Mouse (Mus musculus) limb, embryonic 10.5 days (tissue): ENCODE results near the gene Thoc5. TPM values are rescaled to one million over a fixed set of nuclear protein-coding genes. Genes with fewer than 3 reads are reported as not detected.

Experiments
- DNase-seq: peaks from one replicate; pipeline ENCODE4 v3.0.0-alpha.2; 2017; ENCODE audit warnings: low spot score
- H3K27ac ChIP-seq: fragments of 300-500 bp; sonication (generic); 2 replicates; pipeline ENCODE4 v1.5.1; 2016; ENCODE audit warnings: mild to moderate bottlenecking
- H3K27me3 ChIP-seq: fragments of 300-500 bp; sonication (generic); 2 replicates; pipeline ENCODE4 v1.6.1; 2016; ENCODE audit warnings: low read depth, mild to moderate bottlenecking; ENCODE audit not compliant: poor library complexity, severe bottlenecking
- H3K36me3 ChIP-seq: fragments of 300-500 bp; sonication (generic); 2 replicates; pipeline ENCODE4 v1.6.1; 2016; ENCODE audit warnings: mild to moderate bottlenecking, moderate library complexity
- H3K4me1 ChIP-seq: fragments of 300-500 bp; sonication (generic); 2 replicates; pipeline ENCODE4 v1.6.1; 2016
- H3K4me3 ChIP-seq: fragments of 300-500 bp; sonication (generic); 2 replicates; pipeline ENCODE4 v1.5.1; 2016; ENCODE audit warnings: mild to moderate bottlenecking, moderate library complexity
- H3K9me3 ChIP-seq: fragments of 300-500 bp; sonication (generic); replicated peaks from 2 replicates; pipeline ENCODE4 v1.6.1; 2016; ENCODE audit warnings: mild to moderate bottlenecking
- WGBS: fragments of 180-500 bp; shearing (Covaris S2); methylation state at CpG from one replicate; pipeline ENCODE4 v1.1.7; 2016; 5-methylcytosine and 5-hydroxymethylcytosine counted together
- polyA plus RNA-seq: library from polyadenylated mRNA; unstranded; fragments of >200 nt; fragmentation: Nextera tagmentation; extraction: Ambion mirVana; gene quantifications from 2 replicates; pipeline ENCODE4 v1.2.1, GENCODE M21; 2016

The Thoc5 gene
- polyA plus RNA-seq, 1 experiment from 2014 or later, result 46.3 TPM

DNA sequence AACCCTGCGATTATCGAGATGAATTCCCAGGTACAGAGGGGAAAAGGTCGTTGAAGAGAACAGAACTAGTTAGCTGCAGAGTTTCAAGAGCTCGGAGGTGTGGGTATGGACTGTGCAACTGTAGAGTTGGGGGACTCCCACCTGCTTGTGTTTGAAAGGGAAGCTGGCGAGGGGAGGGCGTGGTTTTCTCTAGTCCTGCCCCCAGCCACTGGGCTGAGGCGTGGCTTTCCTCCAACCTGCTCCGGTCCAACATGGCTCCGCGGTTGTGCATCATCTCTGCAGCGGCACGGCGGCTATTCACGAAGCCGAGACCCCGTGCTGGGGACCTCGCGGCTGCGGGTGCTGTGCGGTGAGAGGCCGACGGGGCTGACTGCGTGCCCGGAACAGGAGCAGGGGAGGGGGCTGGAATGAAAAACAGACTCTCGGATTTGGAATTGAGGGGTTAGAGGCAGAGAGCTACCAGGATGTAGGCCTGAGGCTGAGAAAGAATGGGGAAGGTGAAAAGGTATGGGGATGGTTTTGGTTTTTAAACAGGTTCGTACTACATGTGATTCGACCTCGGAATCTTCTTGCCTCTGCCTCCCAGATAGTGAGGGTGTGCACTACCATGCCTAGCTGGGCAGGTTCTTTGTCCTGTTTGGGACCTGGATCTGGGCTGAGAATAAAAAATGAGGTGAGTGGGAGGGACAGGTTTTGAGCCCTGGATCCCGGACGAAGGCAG lies 21.2 kb upstream of the Thoc5 start, which contains the start of gene Nipsnap1:
Nipsnap1 (plus strand) TSS at position 197 of the 721 bp plus-strand sequence.
- peak within 1 kb of the TSS; percentile 74 for H3K4me3 ChIP-seq
- H3K27ac ChIP-seq, result peak within 1 kb of the TSS; percentile 87
- 1% methylated on average over 30 of the region's 30 CpGs for WGBS
- DNase-seq, result peak; percentile 86
- H3K4me1 ChIP-seq, result peaks cover 14% of the 10 kb centered on the region; the same call in 1 of the 2 replicates
- peaks cover 12% of the 10 kb centered on the region for H3K36me3 ChIP-seq
- H3K27me3 ChIP-seq, result no peaks in the 10 kb centered on the region
- H3K9me3 ChIP-seq, result peaks cover 3% of the 10 kb centered on the region; the same call in 1 of the 2 replicates

- Histone ChIP-seq H3K4me1 (peaks cover 14% of the 10 kb centered on the region; the same call in 1 of the 2 replicates), H3K9me3 (peaks cover 3% of the 10 kb centered on the region; the same call in 1 of the 2 replicates), H3K27ac (peak overlapping the region; percentile 87), H3K36me3 (peaks cover 12% of the 10 kb centered on the region), H3K4me3 (peak overlapping the region; percentile 74), H3K27me3 (no peaks in the 10 kb centered on the region)
- WGBS, result 6% methylated on average over 10 of the region's 10 CpGs
- DNase-seq, result peak; percentile 41
Observed at GRCm38 (mm10) chr11:4874551-4874950, 20.6 kb upstream of the Thoc5 start.

DNA sequence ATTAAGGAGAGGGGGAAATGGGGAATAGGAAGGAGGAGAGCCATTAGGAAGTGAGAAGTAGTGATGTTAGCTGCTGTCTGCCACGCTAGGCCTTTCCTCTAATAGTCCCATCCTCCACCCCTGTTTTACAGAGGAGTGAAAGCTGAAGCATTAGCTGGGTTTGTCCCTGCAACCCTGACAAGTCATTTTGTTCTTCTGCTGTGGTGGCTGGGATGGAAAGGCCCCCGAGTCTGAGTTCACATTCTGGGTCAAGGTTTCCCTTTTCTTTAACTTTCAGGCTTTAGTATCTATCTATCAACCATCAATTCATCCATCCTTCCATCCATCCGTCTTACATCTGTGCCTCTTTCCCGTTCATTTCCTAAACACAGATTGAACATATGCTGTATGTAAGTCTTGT lies 14.0 kb upstream of the Thoc5 start:
- H3K27ac ChIP-seq, result no peak overlapping the region
- peaks cover 3% of the 10 kb centered on the region; the same call in 1 of the 2 replicates for H3K9me3 ChIP-seq
- peaks cover 42% of the 10 kb centered on the region for H3K36me3 ChIP-seq

DNA sequence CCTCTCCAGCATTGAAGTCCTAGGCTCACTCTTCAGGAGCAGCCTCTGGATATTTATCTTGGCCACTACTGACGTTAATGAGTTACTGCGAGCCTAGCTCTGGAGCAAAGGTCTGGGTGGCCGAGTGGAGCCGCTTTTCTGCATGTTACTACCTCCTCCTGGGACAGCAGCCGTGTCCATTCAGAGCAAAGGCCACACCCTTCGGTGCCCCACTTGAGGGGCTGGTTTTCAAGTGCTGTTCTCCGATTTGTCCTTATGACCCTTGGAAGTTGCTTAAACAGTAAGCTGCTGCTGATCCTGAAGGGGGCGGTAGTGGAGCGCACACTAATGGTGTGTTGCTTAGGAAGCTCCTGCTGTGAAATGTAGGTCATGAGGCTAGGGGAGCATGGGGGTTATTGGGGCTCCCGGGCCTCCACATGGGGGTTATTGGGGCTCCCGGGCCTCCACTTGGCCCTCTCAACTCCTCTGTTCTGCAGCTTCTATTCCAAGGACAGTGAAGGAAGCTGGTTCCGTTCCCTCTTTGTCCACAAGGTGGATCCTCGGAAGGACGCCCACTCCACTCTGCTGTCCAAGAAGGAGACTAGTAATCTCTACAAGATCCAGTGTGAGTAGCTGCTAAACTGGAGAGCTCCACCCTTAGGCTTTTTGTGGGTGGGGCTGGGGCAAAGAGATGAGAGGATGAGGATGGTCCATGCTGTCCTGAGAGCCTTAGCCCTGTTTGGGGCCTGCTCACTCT lies 12.1 kb upstream of the Thoc5 start:
- Histone ChIP-seq H3K27ac (no peak overlapping the region), H3K4me1 (peaks cover 6% of the 10 kb centered on the region; the same call in 1 of the 2 replicates), H3K9me3 (no peaks in the 10 kb centered on the region), H3K4me3 (no peak overlapping the region), H3K36me3 (peaks cover 50% of the 10 kb centered on the region), H3K27me3 (no peaks in the 10 kb centered on the region)
- DNase-seq, result no peak
- WGBS, result 45% methylated on average over 14 of the region's 14 CpGs

More for the DNA sequence above, 14.0 kb upstream of the Thoc5 start:
- H3K4me1 ChIP-seq, result peaks cover 6% of the 10 kb centered on the region; the same call in 1 of the 2 replicates
- 83% methylated on average over 4 of the region's 4 CpGs for WGBS
- no peak overlapping the region for H3K4me3 ChIP-seq
- no peaks in the 10 kb centered on the region for H3K27me3 ChIP-seq
- no peak for DNase-seq

DNA sequence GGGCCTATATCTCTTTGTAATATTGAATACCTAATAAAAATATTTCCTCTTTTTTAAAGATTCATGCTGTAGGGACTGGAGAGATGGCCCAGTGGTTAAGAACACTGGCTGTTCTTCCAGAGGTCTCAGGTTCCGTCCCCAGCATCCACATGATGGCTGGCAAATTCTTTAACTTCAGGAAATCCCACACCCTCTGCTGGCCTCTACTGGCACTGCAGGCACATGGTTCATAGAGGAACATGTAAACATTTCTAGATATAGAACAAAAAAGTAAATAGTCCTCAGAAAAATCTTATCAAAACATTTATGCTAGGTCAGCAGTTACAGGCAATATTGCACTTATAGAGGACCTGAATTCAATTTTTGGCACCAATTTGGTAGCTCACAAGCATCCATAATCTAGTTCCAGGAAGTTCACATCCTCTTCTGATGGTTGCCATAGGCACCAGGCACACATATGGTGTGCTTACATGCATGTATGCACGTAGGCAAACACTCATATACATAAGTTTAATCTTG lies 9.7 kb upstream of the Thoc5 start:
- Histone ChIP-seq H3K27ac (no peak overlapping the region), H3K27me3 (no peaks in the 10 kb centered on the region), H3K4me3 (no peak overlapping the region), H3K9me3 (no peaks in the 10 kb centered on the region), H3K4me1 (peaks cover 3% of the 10 kb centered on the region; the same call in 1 of the 2 replicates), H3K36me3 (peaks cover 74% of the 10 kb centered on the region)
- WGBS, result 68% methylated on average over 2 of the region's 2 CpGs
- peak; percentile 60 for DNase-seq

DNA sequence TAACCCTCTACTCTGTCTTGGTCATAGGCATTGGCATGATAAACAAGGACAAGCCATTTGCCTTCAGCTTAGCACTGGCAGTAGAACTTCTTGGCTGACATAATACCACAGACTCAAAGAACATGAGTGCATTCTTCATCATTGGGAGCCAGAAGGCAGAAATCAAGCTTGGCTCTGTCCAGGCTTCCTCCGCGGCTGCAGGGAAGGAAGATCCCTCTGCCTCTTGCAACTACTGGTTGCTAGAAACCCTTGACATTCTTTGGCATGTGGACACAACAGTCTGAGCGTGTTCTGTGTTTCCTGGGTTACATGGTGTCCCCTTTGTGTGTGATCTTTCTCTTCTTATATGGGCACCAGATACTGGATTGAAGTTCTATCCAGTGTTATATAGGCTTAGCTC lies 8.1 kb upstream of the Thoc5 start:
- Histone ChIP-seq H3K27me3 (no peaks in the 10 kb centered on the region), H3K36me3 (peaks cover 81% of the 10 kb centered on the region), H3K4me1 (peaks cover 3% of the 10 kb centered on the region; the same call in 1 of the 2 replicates), H3K27ac (no peak overlapping the region), H3K4me3 (no peak overlapping the region), H3K9me3 (no peaks in the 10 kb centered on the region)
- WGBS, result 94% methylated on average over 3 of the region's 3 CpGs
- DNase-seq, result no peak

GRCm38 (mm10) chr11:4900437-4900836 lies 5.3 kb downstream of the Thoc5 start:
- Histone ChIP-seq H3K36me3 (peaks cover 73% of the 10 kb centered on the region), H3K27ac (no peak overlapping the region), H3K9me3 (no peaks in the 10 kb centered on the region), H3K4me3 (no peak overlapping the region), H3K4me1 (peaks cover 7% of the 10 kb centered on the region), H3K27me3 (no peaks in the 10 kb centered on the region)
- no peak for DNase-seq
- WGBS, result 72% methylated on average over 5 of the region's 5 CpGs

DNA sequence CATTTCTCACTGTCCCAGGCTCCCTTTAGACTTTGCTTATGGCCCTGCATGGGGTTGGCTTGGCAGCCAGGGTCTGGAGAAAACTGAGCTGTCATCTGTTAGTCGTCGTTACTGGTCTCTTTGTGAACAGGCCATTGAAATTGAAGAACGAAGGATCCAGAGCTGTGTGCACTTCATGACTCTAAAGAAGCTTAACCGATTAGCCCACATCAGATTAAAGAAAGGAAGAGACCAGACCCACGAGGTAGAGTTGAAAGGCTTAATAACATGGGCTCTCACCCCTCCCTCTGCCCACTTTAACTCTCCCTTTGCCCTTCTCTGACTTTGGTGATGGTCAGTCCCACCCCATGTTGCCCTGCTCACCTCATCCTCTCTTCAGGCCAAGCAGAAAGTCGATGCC lies 6.8 kb downstream of the Thoc5 start:
- Histone ChIP-seq H3K27me3 (no peaks in the 10 kb centered on the region), H3K9me3 (no peaks in the 10 kb centered on the region), H3K36me3 (peaks cover 82% of the 10 kb centered on the region), H3K4me3 (no peak overlapping the region), H3K27ac (no peak overlapping the region), H3K4me1 (no peaks in the 10 kb centered on the region)
- no peak for DNase-seq
- WGBS, result 92% methylated on average over 6 of the region's 6 CpGs

DNA sequence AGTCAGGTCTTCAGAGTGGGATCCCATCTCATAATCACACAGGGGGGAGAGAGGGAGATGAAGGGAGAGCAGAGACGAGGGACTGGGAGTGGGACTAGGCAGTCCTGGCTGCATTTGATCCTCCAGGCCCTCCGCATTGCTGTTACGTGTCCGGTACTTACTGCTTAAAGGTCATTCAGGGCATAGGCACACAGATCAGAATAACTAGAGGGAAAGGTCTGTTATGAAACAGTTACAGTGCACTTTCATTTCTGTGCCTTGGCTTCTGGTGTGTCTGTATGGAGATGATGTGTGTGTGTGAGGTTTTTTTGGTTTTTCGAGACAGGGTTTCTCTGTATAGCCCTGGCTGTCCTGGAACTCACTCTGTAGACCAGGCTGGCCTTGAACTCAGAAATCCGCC lies 11.1 kb downstream of the Thoc5 start:
- Histone ChIP-seq H3K4me1 (no peaks in the 10 kb centered on the region), H3K4me3 (no peak overlapping the region), H3K9me3 (no peaks in the 10 kb centered on the region), H3K36me3 (peaks cover 83% of the 10 kb centered on the region), H3K27me3 (no peaks in the 10 kb centered on the region), H3K27ac (no peak overlapping the region)
- 89% methylated on average over 6 of the region's 6 CpGs for WGBS
- DNase-seq, result no peak

DNA sequence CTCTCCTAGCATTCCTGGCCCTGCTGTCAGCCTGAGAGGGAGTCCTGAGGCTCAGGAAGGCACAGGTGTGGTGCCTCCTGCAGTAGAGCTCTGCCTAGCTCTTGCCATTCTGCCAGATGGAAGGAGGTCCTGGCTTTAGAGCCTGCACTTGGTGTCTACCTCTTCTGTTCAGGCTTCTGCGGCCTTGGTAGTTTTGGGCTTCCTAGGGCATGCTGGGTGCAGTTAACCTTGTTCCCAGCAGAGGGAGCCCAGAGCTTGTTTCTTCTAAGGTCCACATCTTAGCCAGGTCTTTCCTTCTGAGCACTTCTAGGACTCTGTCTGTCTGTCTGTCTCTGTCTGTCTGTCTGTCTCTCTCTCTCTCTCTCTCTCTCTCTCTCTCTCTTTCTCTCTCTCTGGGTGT lies 20.9 kb downstream of the Thoc5 start:
- H3K27me3 ChIP-seq, result no peaks in the 10 kb centered on the region
- H3K4me1 ChIP-seq, result no peaks in the 10 kb centered on the region
- no peak overlapping the region for H3K4me3 ChIP-seq
- no peaks in the 10 kb centered on the region for H3K9me3 ChIP-seq
- no peak overlapping the region for H3K27ac ChIP-seq
- DNase-seq, result peak; percentile 56
- 52% methylated on average over 1 of the region's 1 CpGs for WGBS
- peaks cover 98% of the 10 kb centered on the region for H3K36me3 ChIP-seq

- Histone ChIP-seq H3K4me1 (no peaks in the 10 kb centered on the region), H3K27ac (no peak overlapping the region), H3K27me3 (no peaks in the 10 kb centered on the region), H3K4me3 (no peak overlapping the region), H3K9me3 (no peaks in the 10 kb centered on the region), H3K36me3 (peaks cover 100% of the 10 kb centered on the region)
- DNase-seq, result no peak
- WGBS, result 91% methylated on average over 2 of the region's 2 CpGs
Observed at GRCm38 (mm10) chr11:4921281-4921680, 26.2 kb downstream of the Thoc5 start.

GRCm38 (mm10) chr11:4921751-4922150 lies 26.6 kb downstream of the Thoc5 start:
- Histone ChIP-seq H3K9me3 (no peaks in the 10 kb centered on the region), H3K4me3 (no peak overlapping the region), H3K36me3 (peaks cover 100% of the 10 kb centered on the region), H3K27me3 (no peaks in the 10 kb centered on the region), H3K4me1 (no peaks in the 10 kb centered on the region), H3K27ac (no peak overlapping the region)
- no peak for DNase-seq
- WGBS, result 89% methylated on average over 7 of the region's 7 CpGs

DNA sequence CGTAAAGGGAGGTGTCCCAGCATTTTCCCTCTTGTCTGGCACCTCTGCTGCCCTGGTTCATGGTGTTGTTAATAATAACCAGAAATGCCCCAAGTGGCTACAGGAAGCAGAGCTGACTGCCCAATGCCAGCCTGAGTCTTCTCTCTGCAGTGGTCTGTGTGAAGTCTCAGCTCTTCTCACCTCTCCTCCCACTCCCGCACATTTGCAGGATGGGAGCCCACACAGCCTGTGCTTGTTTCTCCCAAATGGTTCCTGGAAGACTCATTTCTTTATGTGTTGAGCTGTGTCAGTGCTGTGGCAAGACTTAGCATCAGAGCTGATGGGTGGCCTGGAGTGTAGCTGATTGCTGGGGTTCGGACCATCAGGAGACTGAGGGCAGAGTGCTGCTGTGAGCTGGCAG lies 32.1 kb downstream of the Thoc5 start:
- Histone ChIP-seq H3K4me3 (no peak overlapping the region), H3K27me3 (no peaks in the 10 kb centered on the region), H3K9me3 (no peaks in the 10 kb centered on the region), H3K27ac (no peak overlapping the region), H3K36me3 (peaks cover 85% of the 10 kb centered on the region), H3K4me1 (no peaks in the 10 kb centered on the region; the same call in 1 of the 2 replicates)
- DNase-seq, result no peak
- 90% methylated on average over 3 of the region's 3 CpGs for WGBS
